In genomic region chr17:22423952-22424617, GRCm38 (mm10) we compare ENCODE assay signal across 8 mouse cellular contexts. TPM values are rescaled to one million over a fixed set of nuclear protein-coding genes. Genes with fewer than 3 reads are reported as not detected.
DNase-seq lines count a peak whose midpoint lies in the region; ATAC-seq lines count a peak whose summit lies in the region.

Gene Zfp946, plus strand, starts transcription at chr17:22424222.

- ATAC-seq in intestine, embryonic 14.5 days (replicated peaks; ENCODE audit: low FRiP score, low TSS enrichment, low read depth) = peak; percentile 99
- peak; percentile 90 for ATAC-seq in megakaryocyte progenitor cell, adult 5-6 weeks (replicated peaks; ENCODE audit: poor library complexity)

- 0% methylated on average over 29 of the region's 29 CpGs for WGBS in intestine, embryonic 14.5 days

- H3K4me1 ChIP-seq in intestine, embryonic 14.5 days (replicated peaks; ENCODE audit: control insufficient read depth, insufficient read depth, low read length) = no peaks in the 10 kb centered on the region

- peak within 1 kb of the TSS; percentile 64 for H3K4me3 ChIP-seq in intestine, embryonic 14.5 days (ENCODE audit: low read depth, low read length)

- intact Hi-C loops in gastrocnemius, postnatal 36 days (cut with DNase I) = no loop called here
- intact Hi-C loops in left cerebral cortex, postnatal 10 days (cut with DNase I) = loop anchor here (10.0 kb wide), 1 partner anchor 1121 kb away; no protein-coding TSS in a partner anchor

- H3K4me2 ChIP-seq in intestine, embryonic 14.5 days (ENCODE audit: low read length) = peak within 1 kb of the TSS; percentile 72

- no peaks in the 10 kb centered on the region for H3K9me3 ChIP-seq in intestine, embryonic 14.5 days (ENCODE audit: control insufficient read depth, low read length)

- peak within 1 kb of the TSS; percentile 66 for H3K9ac ChIP-seq in intestine, embryonic 14.5 days (ENCODE audit: low read length)

- DNase-seq in adrenal gland, adult 8-10 months = peak; percentile 76
- peak; percentile 82 for DNase-seq in embryo, embryonic 11.5 days (ENCODE audit: low read depth, low spot score)
- DNase-seq in gastrocnemius, postnatal 36 days = peak; percentile 73 to 78
- DNase-seq in intestine, embryonic 14.5 days (ENCODE audit: low spot score) = peak; percentile 92
- DNase-seq in left cerebral cortex, postnatal 10 days (ENCODE audit: extremely low spot score in 1 of 2, low spot score in 2 of 2) = peak; percentile 62 to 84
- peak; percentile 85 for DNase-seq in right cerebral cortex, postnatal 10 days (ENCODE audit: low spot score in 2 of 2)
- DNase-seq in urinary bladder, postnatal 14 days (ENCODE audit: low spot score) = peak; percentile 76

- H3K27me3 ChIP-seq in intestine, embryonic 14.5 days (replicated peaks; ENCODE audit: control insufficient read depth, insufficient read depth, low read length) = no peaks in the 10 kb centered on the region

- H3K36me3 ChIP-seq in intestine, embryonic 14.5 days (ENCODE audit: control insufficient read depth, insufficient read depth, low read length) = no peaks in the 10 kb centered on the region

- H3K27ac ChIP-seq in intestine, embryonic 14.5 days (ENCODE audit: low read depth) = peak within 1 kb of the TSS; percentile 80

RNA-seq across cellular contexts. Expression of gene Zfp946, which starts in this region (rescaled TPM):
- total RNA-seq in adrenal gland, adult 8-10 months (2022) = 10 to 100 TPM in 2 of 4 experiments, 1 to 10 TPM in 2; 6.4 to 11.2 (median 9.5) TPM
- 1 to 10 TPM; 3.9 to 5.4 TPM for total RNA-seq in gastrocnemius, postnatal 36 days (2021)
- polyA plus RNA-seq in intestine, embryonic 14.5 days (2014; fragmentation: Nextera tagmentation; extraction: Ambion mirVana) = 15.2 and 17.8 TPM in 2 replicates
- total RNA-seq in left cerebral cortex, postnatal 10 days (2021) = 10 to 100 TPM; 12.5 to 13.1 TPM
- total RNA-seq in megakaryocyte progenitor cell, adult 5-6 weeks (2015) = 7.7 and 9.2 TPM in 2 replicates
- total RNA-seq in megakaryocyte progenitor cell, adult 5-6 weeks (2017) = 3.7 and 6.3 TPM in 2 replicates

Comparison
In these comparisons a context has a peak if more than half of its experiments do, and no peak if none do; other contexts are left out.
1. Peak in every context shown above with its lines: DNase-seq, ATAC-seq, H3K4me3 ChIP-seq and H3K27ac ChIP-seq.